Mouse (Mus musculus): ENCODE measurements around the gene AC161166.1. TPM values are rescaled to one million over a fixed set of nuclear protein-coding genes. Genes with fewer than 3 reads are reported as not detected.

Gene AC161166.1
- polyA plus RNA-seq, 1 experiment from 2014 or later: 0.47 TPM

GRCm38 (mm10) chr7:24546068-24546614, 33.9 kb upstream of the AC161166.1 start, which contains the start of the genes Pinlyp and Xrcc1:
TSS of gene Pinlyp (minus strand) at chr7:24546118.
TSS of gene Xrcc1 (plus strand) at chr7:24546289.
- TF ChIP-seq CTCF (IDR thresholded peaks at IDR 0.05; ENCODE audit: low read depth): no peak
- no peaks in the 10 kb centered on the region for H3K9me3 ChIP-seq (ENCODE audit: low read depth, low read length)
- peak within 1 kb of the TSS; percentile 81 for H3K4me2 ChIP-seq
- WGBS: 35% methylated on average over 13 of the region's 13 CpGs
- peaks cover 4% of the 10 kb centered on the region; the same call in 1 of the 2 replicates for H3K4me1 ChIP-seq (ENCODE audit: insufficient read depth)
- H3K27ac ChIP-seq (ENCODE audit: low read depth): peak within 1 kb of the TSS; percentile 67
- H3K27me3 ChIP-seq (ENCODE audit: insufficient read depth, low read length): no peaks in the 10 kb centered on the region
- ATAC-seq (ENCODE audit: insufficient read depth): peak; percentile 1; the same call in 1 of the 2 replicates
- peaks cover 27% of the 10 kb centered on the region for H3K36me3 ChIP-seq (ENCODE audit: insufficient read depth)
- peak within 1 kb of the TSS; percentile 66 for H3K4me3 ChIP-seq (ENCODE audit: low read depth, low read length)
- no peak for DNase-seq
- peak within 1 kb of the TSS; percentile 71 for H3K9ac ChIP-seq

- 79% methylated on average over 2 of the region's 2 CpGs for WGBS
- Histone ChIP-seq H3K9me3 (ENCODE audit: low read depth, low read length) (no peaks in the 10 kb centered on the region), H3K4me1 (ENCODE audit: insufficient read depth) (peaks cover 4% of the 10 kb centered on the region; the same call in 1 of the 2 replicates), H3K4me3 (ENCODE audit: low read depth, low read length) (no peak overlapping the region), H3K9ac (no peak overlapping the region), H3K27ac (ENCODE audit: low read depth) (no peak overlapping the region), H3K4me2 (no peak overlapping the region), H3K36me3 (ENCODE audit: insufficient read depth) (peaks cover 11% of the 10 kb centered on the region), H3K27me3 (ENCODE audit: insufficient read depth, low read length) (no peaks in the 10 kb centered on the region)
- ATAC-seq (ENCODE audit: insufficient read depth) (no peak), DNase-seq (peak; percentile 19)
- TF ChIP-seq CTCF (IDR thresholded peaks at IDR 0.05; ENCODE audit: low read depth): peak; percentile 29
Observed at GRCm38 (mm10) chr7:24544506-24544905, 32.3 kb upstream of the AC161166.1 start.

DNA sequence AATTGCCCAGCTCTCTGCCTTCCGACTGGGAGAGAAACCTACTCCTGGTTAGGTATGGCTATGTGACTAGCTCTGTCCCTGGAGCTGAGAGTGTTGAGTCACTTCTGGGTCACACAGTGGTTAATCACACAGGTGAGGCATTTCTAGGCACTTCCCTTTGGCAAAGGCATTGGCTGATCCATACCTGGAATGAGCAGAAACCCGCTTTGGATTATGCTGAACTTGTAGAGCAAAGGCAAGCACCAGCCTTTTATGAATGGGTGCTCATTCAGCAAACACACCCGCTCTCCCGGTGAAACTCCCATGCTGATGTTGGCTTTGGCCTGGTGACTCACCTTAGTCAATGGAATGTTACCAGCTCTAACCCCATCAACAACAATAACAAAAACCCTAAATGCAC, 27.4 kb upstream of the AC161166.1 start:
- TF ChIP-seq CTCF (IDR thresholded peaks at IDR 0.05; ENCODE audit: low read depth): no peak

GRCm38 (mm10) chr7:24538701-24539100, 26.4 kb upstream of the AC161166.1 start:
- H3K9ac ChIP-seq: no peak overlapping the region
- no peak for TF ChIP-seq CTCF (IDR thresholded peaks at IDR 0.05; ENCODE audit: low read depth)
- no peak overlapping the region for H3K4me2 ChIP-seq
- H3K4me1 ChIP-seq (ENCODE audit: insufficient read depth): no peaks in the 10 kb centered on the region
- H3K9me3 ChIP-seq (ENCODE audit: low read depth, low read length): no peaks in the 10 kb centered on the region
- ATAC-seq (ENCODE audit: insufficient read depth) (no peak), DNase-seq (no peak)
- 77% methylated on average over 5 of the region's 5 CpGs for WGBS
- peaks cover 24% of the 10 kb centered on the region for H3K36me3 ChIP-seq (ENCODE audit: insufficient read depth)
- no peaks in the 10 kb centered on the region for H3K27me3 ChIP-seq (ENCODE audit: insufficient read depth, low read length)
- no peak overlapping the region for H3K27ac ChIP-seq (ENCODE audit: low read depth)
- no peak overlapping the region for H3K4me3 ChIP-seq (ENCODE audit: low read depth, low read length)

More for the DNA sequence above, 27.4 kb upstream of the AC161166.1 start:
- Histone ChIP-seq H3K4me3 (ENCODE audit: low read depth, low read length) (no peak overlapping the region), H3K4me1 (ENCODE audit: insufficient read depth) (no peaks in the 10 kb centered on the region), H3K36me3 (ENCODE audit: insufficient read depth) (peaks cover 17% of the 10 kb centered on the region), H3K9me3 (ENCODE audit: low read depth, low read length) (no peaks in the 10 kb centered on the region), H3K4me2 (no peak overlapping the region), H3K9ac (no peak overlapping the region), H3K27ac (ENCODE audit: low read depth) (no peak overlapping the region), H3K27me3 (ENCODE audit: insufficient read depth, low read length) (no peaks in the 10 kb centered on the region)
- DNase-seq: no peak
- WGBS: 91% methylated on average over 4 of the region's 4 CpGs
- ATAC-seq (ENCODE audit: insufficient read depth): no peak

- 43% methylated on average over 5 of the region's 5 CpGs for WGBS
- no peak overlapping the region for H3K4me2 ChIP-seq
- DNase-seq (no peak), ATAC-seq (ENCODE audit: insufficient read depth) (no peak)
- H3K4me3 ChIP-seq (ENCODE audit: low read depth, low read length): no peak overlapping the region
- no peaks in the 10 kb centered on the region for H3K4me1 ChIP-seq (ENCODE audit: insufficient read depth)
- TF ChIP-seq CTCF (IDR thresholded peaks at IDR 0.05; ENCODE audit: low read depth): no peak
- H3K9me3 ChIP-seq (ENCODE audit: low read depth, low read length): no peaks in the 10 kb centered on the region
- H3K27me3 ChIP-seq (ENCODE audit: insufficient read depth, low read length): no peaks in the 10 kb centered on the region
- H3K36me3 ChIP-seq (ENCODE audit: insufficient read depth): peaks cover 30% of the 10 kb centered on the region
- no peak overlapping the region for H3K27ac ChIP-seq (ENCODE audit: low read depth)
- no peak overlapping the region for H3K9ac ChIP-seq
Observed at GRCm38 (mm10) chr7:24538154-24538553, 25.9 kb upstream of the AC161166.1 start.

GRCm38 (mm10) chr7:24537591-24537990, 25.3 kb upstream of the AC161166.1 start:
- H3K27me3 ChIP-seq (ENCODE audit: insufficient read depth, low read length): no peaks in the 10 kb centered on the region
- H3K36me3 ChIP-seq (ENCODE audit: insufficient read depth): peaks cover 33% of the 10 kb centered on the region
- ATAC-seq (ENCODE audit: insufficient read depth) (no peak), DNase-seq (no peak)
- no peak overlapping the region for H3K4me2 ChIP-seq
- H3K27ac ChIP-seq (ENCODE audit: low read depth): no peak overlapping the region
- no peak for TF ChIP-seq CTCF (IDR thresholded peaks at IDR 0.05; ENCODE audit: low read depth)
- WGBS: 73% methylated on average over 5 of the region's 5 CpGs
- no peaks in the 10 kb centered on the region for H3K9me3 ChIP-seq (ENCODE audit: low read depth, low read length)
- H3K4me1 ChIP-seq (ENCODE audit: insufficient read depth): no peaks in the 10 kb centered on the region
- no peak overlapping the region for H3K9ac ChIP-seq
- no peak overlapping the region for H3K4me3 ChIP-seq (ENCODE audit: low read depth, low read length)

GRCm38 (mm10) chr7:24537081-24537480, 24.8 kb upstream of the AC161166.1 start:
- H3K4me1 ChIP-seq (ENCODE audit: insufficient read depth): no peaks in the 10 kb centered on the region
- no peaks in the 10 kb centered on the region for H3K9me3 ChIP-seq (ENCODE audit: low read depth, low read length)
- no peak overlapping the region for H3K4me2 ChIP-seq
- H3K4me3 ChIP-seq (ENCODE audit: low read depth, low read length): no peak overlapping the region
- peaks cover 33% of the 10 kb centered on the region for H3K36me3 ChIP-seq (ENCODE audit: insufficient read depth)
- ATAC-seq (ENCODE audit: insufficient read depth) (no peak), DNase-seq (no peak)
- TF ChIP-seq CTCF (IDR thresholded peaks at IDR 0.05; ENCODE audit: low read depth): no peak
- WGBS: 77% methylated on average over 4 of the region's 4 CpGs
- no peak overlapping the region for H3K9ac ChIP-seq
- no peaks in the 10 kb centered on the region for H3K27me3 ChIP-seq (ENCODE audit: insufficient read depth, low read length)
- no peak overlapping the region for H3K27ac ChIP-seq (ENCODE audit: low read depth)
